In the genomic region with DNA sequence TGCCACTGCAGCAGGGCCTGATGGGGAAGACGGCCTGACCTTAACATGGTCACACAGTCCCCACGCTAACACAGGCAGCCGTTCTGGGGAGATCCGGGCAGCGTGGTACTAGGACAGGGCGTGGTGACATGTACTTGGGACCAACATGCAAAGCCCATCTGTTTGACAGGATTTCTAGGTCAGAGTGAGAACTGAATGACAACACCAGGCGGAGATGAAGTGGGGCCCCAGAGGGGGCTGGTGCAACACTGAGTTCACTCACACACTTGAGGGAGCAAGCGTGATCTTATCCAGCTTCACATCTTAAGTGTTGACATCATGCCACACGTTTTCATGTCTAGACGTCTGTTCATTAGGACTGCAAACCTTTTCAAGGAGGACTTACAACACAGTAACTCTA, we compare ENCODE assay signal across 16 mouse cellular contexts.
DNase-seq lines count a peak whose midpoint lies in the region; ATAC-seq and TF ChIP-seq lines count a peak whose summit lies in the region.
"Had no signal": no experiment of that assay in that cellular context is flagged by ENCODE, and none has a peak within 500 bp of the region (broad histone marks: within the 10 kb centered on the region; RNA-seq: fewer than 3 reads in every experiment).

No protein-coding gene starts in this region.

- no peak for TF ChIP-seq EP300 in stomach, postnatal 0 days (optimal IDR thresholded peaks at IDR 0.05)

- no peak overlapping the region for H3K27ac ChIP-seq in lung, embryonic 14.5 days (ENCODE audit: low read depth)
- no peak overlapping the region for H3K27ac ChIP-seq in stomach, postnatal 0 days (replicated peaks)
- no peak overlapping the region for H3K27ac ChIP-seq in left cerebral cortex, adult 2 months
- H3K27ac ChIP-seq: forebrain, embryonic 13.5 days; hindbrain, embryonic 12.5 days; intestine, embryonic 15.5 days; liver, embryonic 12.5 days had no signal

- no peaks in the 10 kb centered on the region for H3K36me3 ChIP-seq in lung, embryonic 14.5 days (ENCODE audit: insufficient read depth)
- no peaks in the 10 kb centered on the region for H3K36me3 ChIP-seq in stomach, postnatal 0 days (ENCODE audit: control insufficient read depth, insufficient read depth, low read length)
- H3K36me3 ChIP-seq: G1E; hindbrain, embryonic 12.5 days; intestine, embryonic 15.5 days; liver, embryonic 12.5 days had no signal

- 66% methylated on average over 10 of the region's 10 CpGs for WGBS in lung, embryonic 14.5 days
- WGBS in stomach, postnatal 0 days: 84% methylated on average over 10 of the region's 10 CpGs

- H3K4me1 ChIP-seq in lung, embryonic 14.5 days (ENCODE audit: insufficient read depth): peaks cover 19% of the 10 kb centered on the region
- no peaks in the 10 kb centered on the region for H3K4me1 ChIP-seq in stomach, postnatal 0 days (replicated peaks; ENCODE audit: control insufficient read depth, insufficient read depth)
- H3K4me1 ChIP-seq: intestine, embryonic 15.5 days; liver, embryonic 12.5 days had no signal

- no peaks in the 10 kb centered on the region for H3K9me3 ChIP-seq in lung, embryonic 14.5 days (ENCODE audit: low read depth, low read length)
- no peaks in the 10 kb centered on the region for H3K9me3 ChIP-seq in stomach, postnatal 0 days (ENCODE audit: control insufficient read depth, low read length)
- H3K9me3 ChIP-seq: forebrain, embryonic 13.5 days; G1E; hindbrain, embryonic 12.5 days; intestine, embryonic 15.5 days; liver, embryonic 12.5 days had no signal

- no peak overlapping the region for H3K9ac ChIP-seq in lung, embryonic 14.5 days
- no peak overlapping the region for H3K9ac ChIP-seq in stomach, postnatal 0 days (ENCODE audit: low read length)
- H3K9ac ChIP-seq: forebrain, embryonic 13.5 days; hindbrain, embryonic 12.5 days; intestine, embryonic 15.5 days; liver, embryonic 12.5 days had no signal

- no peaks in the 10 kb centered on the region for H3K27me3 ChIP-seq in lung, embryonic 14.5 days (ENCODE audit: insufficient read depth, low read length)
- H3K27me3 ChIP-seq in stomach, postnatal 0 days (ENCODE audit: control insufficient read depth, insufficient read depth, low read length): no peaks in the 10 kb centered on the region
- H3K27me3 ChIP-seq: forebrain, embryonic 13.5 days; hindbrain, embryonic 12.5 days; intestine, embryonic 15.5 days; liver, embryonic 12.5 days had no signal

- no peak overlapping the region for H3K4me3 ChIP-seq in lung, embryonic 14.5 days (ENCODE audit: low read depth, low read length)
- H3K4me3 ChIP-seq in stomach, postnatal 0 days (ENCODE audit: low read depth, low read length): no peak overlapping the region
- no peak overlapping the region for H3K4me3 ChIP-seq in left cerebral cortex, adult 2 months
- H3K4me3 ChIP-seq: forebrain, embryonic 13.5 days; hindbrain, embryonic 12.5 days; intestine, embryonic 15.5 days; liver, embryonic 12.5 days had no signal

- 0 out of 2 replicates have a peak, but pooled peaks have one; percentile 4 for ATAC-seq in lung, embryonic 14.5 days (ENCODE audit: insufficient read depth)
- no peak for ATAC-seq in stomach, postnatal 0 days (ENCODE audit: low FRiP score, low TSS enrichment)
- ATAC-seq: CD4-positive, CD25-positive, alpha-beta regulatory T cell, adult 4 months; forebrain, embryonic 13.5 days; intestine, embryonic 15.5 days; liver, embryonic 12.5 days had no signal

- DNase-seq in lung, embryonic 14.5 days: peak; percentile 39
- no peak for DNase-seq in lung, postnatal 36 days
- DNase-seq in 416B (ENCODE audit: low read depth): peak; percentile 10
- peak; percentile 7 for DNase-seq in T-cell, adult 2 months (ENCODE audit: low spot score)
- DNase-seq in thymus, postnatal 10 days (ENCODE audit: low spot score in 2 of 2): peak; percentile 45 to 62
- no peak for DNase-seq in stomach, postnatal 0 days (ENCODE audit: low spot score)
- DNase-seq in left cerebral cortex, adult 2 months (ENCODE audit: extremely low spot score in 1 of 2, low spot score in 2 of 2): no peak
- DNase-seq: cerebellum, adult 11 months; midbrain, embryonic 14.5 days; right cerebral cortex, postnatal 14 days had no signal

- intact Hi-C loops in left cerebral cortex, adult 2 months (cut with DNase I): no loop called here

- H3K4me2 ChIP-seq in lung, embryonic 14.5 days: no peak overlapping the region
- no peak overlapping the region for H3K4me2 ChIP-seq in stomach, postnatal 0 days (replicated peaks; ENCODE audit: low read depth)
- H3K4me2 ChIP-seq: forebrain, embryonic 13.5 days; hindbrain, embryonic 12.5 days; intestine, embryonic 15.5 days; liver, embryonic 12.5 days had no signal

- TF ChIP-seq CTCF in lung, embryonic 14.5 days (IDR thresholded peaks at IDR 0.05; ENCODE audit: low read depth): no peak
- no peak for TF ChIP-seq CTCF in stomach, postnatal 0 days (IDR thresholded peaks at IDR 0.05; ENCODE audit: low read depth)
- no peak for TF ChIP-seq CTCF in left cerebral cortex, adult 2 months (IDR thresholded peaks at IDR 0.05)

Comparison
In these comparisons a context has a peak if more than half of its experiments do, and no peak if none do; other contexts are left out.
1. DNase-seq: peak in lung, embryonic 14.5 days (single experiment), 416B (single experiment), T-cell, adult 2 months (single experiment) and thymus, postnatal 10 days (2 of 2); none in lung, postnatal 36 days (single experiment), stomach, postnatal 0 days (single experiment) and left cerebral cortex, adult 2 months (0 of 2).